Mouse (Mus musculus) testis, postnatal 14 days (tissue): Measurements from ENCODE around the gene Slc3a1.

ENCODE experiments used
- DNase-seq: peaks from one replicate; pipeline ENCODE4 v3.0.0; 2021; ENCODE audit warnings: low spot score

Slc3a1 gene

GRCm38 (mm10) chr17:85028093-85028739, at the start of gene Slc3a1:
TSS of gene Slc3a1 (plus strand) at chr17:85028376.
- DNase-seq = no peak

- DNase-seq = no peak
These were observed 46.5 kb upstream of the Slc3a1 start for GRCm38 (mm10) chr17:84981721-84982120.

- DNase-seq = no peak
These were observed 45.4 kb upstream of the Slc3a1 start for GRCm38 (mm10) chr17:84982735-84983134.

GRCm38 (mm10) chr17:84986368-84986767, 41.8 kb upstream of the Slc3a1 start:
- no peak for DNase-seq

GRCm38 (mm10) chr17:84987834-84988410, 40.3 kb upstream of the Slc3a1 start:
- no peak for DNase-seq

- no peak for DNase-seq
These were observed 39.7 kb upstream of the Slc3a1 start for GRCm38 (mm10) chr17:84988514-84988913.

GRCm38 (mm10) chr17:84995844-84996243, 32.3 kb upstream of the Slc3a1 start:
- no peak for DNase-seq

- DNase-seq = no peak
These were observed 30.5 kb upstream of the Slc3a1 start for GRCm38 (mm10) chr17:84997639-84998038.

GRCm38 (mm10) chr17:84999636-85000035, 28.5 kb upstream of the Slc3a1 start:
- no peak for DNase-seq

- DNase-seq = no peak
These were observed 14.7 kb upstream of the Slc3a1 start for GRCm38 (mm10) chr17:85013485-85013884.

- DNase-seq = no peak
These were observed 13.5 kb upstream of the Slc3a1 start for GRCm38 (mm10) chr17:85014632-85015031.

- DNase-seq = no peak
These were observed 9.8 kb upstream of the Slc3a1 start for GRCm38 (mm10) chr17:85018344-85018743.

GRCm38 (mm10) chr17:85018794-85019193, 9.4 kb upstream of the Slc3a1 start:
- DNase-seq = no peak

GRCm38 (mm10) chr17:85020343-85020742, 7.8 kb upstream of the Slc3a1 start:
- DNase-seq = no peak

- no peak for DNase-seq
These were observed 4.7 kb upstream of the Slc3a1 start for GRCm38 (mm10) chr17:85023247-85024167.

GRCm38 (mm10) chr17:85024237-85024636, 3.9 kb upstream of the Slc3a1 start:
- DNase-seq = no peak

GRCm38 (mm10) chr17:85025151-85025550, 3.0 kb upstream of the Slc3a1 start:
- DNase-seq = no peak

- DNase-seq = no peak
These were observed 1.7 kb upstream of the Slc3a1 start for GRCm38 (mm10) chr17:85026436-85026835.

- DNase-seq = no peak
These were observed 929 bp upstream of the Slc3a1 start for GRCm38 (mm10) chr17:85027247-85027646.

- no peak for DNase-seq
These were observed 621 bp downstream of the Slc3a1 start for GRCm38 (mm10) chr17:85028797-85029196.

- DNase-seq = no peak
These were observed 2.5 kb downstream of the Slc3a1 start for GRCm38 (mm10) chr17:85030651-85031050.

GRCm38 (mm10) chr17:85033087-85033486, 4.9 kb downstream of the Slc3a1 start:
- no peak for DNase-seq

GRCm38 (mm10) chr17:85034068-85034467, 5.9 kb downstream of the Slc3a1 start:
- no peak for DNase-seq
